Mouse (Mus musculus) hindlimb bud, embryonic 11.5 days (tissue): ENCODE measurements at regions not wholly inside any gene's neighbourhood (a gene's known extent, or its start where the extent isn't known, plus 50 kb on each side); places are given as distances from the start of the nearest gene placed in this dataset.

Source experiments
- DNase-seq: peaks from one replicate; pipeline ENCODE4 v3.0.0-alpha.2; 2012; ENCODE audit warnings: low read depth, low spot score; ENCODE audit errors: extremely low spot score

DNA sequence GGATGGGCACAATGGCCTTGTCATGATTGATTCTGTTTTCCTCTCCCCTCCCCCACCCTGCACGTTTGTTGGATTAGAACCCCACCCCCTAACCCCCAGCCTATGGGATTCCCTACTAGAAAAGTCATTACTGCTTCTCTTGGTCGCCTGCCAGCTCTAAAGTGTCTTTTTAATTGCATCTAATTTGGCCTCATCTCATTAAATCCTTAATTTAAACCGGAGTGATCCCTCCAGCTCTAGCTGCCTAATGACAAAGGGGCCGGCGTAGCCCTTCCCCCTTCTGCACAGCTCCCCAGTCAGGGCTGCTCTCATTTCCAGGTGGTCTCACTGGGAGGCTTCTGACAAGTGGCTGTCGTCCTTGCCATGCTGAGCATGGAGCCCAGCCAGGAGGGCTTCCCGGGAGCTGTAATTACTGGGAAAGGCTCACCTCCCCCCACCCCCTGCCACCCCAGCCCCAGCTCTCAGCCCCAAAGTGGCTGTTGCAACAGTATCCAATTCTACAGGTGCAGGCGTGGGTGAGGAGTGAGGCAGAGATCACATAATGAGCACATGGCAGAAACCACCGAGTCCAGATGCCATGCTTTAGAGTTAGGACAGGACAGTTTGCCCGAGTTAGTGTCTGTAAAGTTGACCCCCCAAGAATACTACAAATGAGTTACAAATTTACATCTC, 84.8 kb upstream of the Aldh1b1 start:
- DNase-seq = no peak

DNA sequence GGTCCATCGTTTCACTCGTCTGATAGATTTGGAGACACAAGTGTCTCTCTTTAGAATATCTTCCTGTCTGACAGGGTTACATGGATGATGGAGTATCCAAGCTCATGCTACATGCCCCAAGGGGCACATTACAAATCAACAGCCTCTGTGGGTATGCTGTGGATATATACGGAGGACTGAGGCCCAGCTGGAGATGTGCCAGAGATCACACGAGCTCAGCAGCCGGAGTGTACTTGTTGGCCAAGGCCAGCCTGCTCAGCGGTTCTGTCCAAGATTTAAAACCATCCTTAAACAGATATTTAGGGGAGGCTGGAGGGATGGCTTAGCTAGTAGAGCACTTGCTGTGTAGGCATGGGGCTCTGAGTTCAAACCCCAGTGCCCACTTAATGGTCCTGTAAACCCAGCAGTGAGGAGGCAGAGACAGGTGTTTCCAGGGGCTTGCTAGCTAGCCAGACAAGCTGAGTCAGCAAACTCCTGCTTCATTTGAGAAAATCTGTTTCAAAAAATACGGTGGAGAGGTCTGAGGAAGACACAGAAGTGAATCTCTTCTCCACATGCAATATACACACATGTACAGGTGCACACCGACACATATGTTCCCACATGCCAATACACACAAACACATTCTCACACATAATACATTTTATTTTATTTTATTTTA, 85.6 kb upstream of the Aldh1b1 start:
- DNase-seq = no peak

DNA sequence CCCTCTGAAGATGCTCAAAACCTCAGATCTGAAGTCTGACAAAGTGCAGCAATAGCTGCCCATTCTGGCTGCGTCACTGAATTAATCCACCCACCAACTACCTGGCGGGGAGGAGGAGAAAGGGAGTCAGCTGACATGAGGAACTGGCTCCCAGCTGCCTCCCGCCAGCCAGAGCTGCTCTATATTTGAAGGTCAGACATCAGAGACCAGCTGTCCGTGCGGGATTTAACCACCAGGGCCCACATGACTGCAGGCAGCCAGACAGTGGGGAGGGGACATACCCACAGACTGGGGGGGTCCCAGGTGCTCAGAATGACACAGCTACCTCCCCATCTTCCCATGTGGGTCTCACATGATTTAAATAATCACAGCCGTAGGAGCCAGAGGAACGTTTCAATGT, 94.8 kb upstream of the Aldh1b1 start:
- no peak for DNase-seq

DNA sequence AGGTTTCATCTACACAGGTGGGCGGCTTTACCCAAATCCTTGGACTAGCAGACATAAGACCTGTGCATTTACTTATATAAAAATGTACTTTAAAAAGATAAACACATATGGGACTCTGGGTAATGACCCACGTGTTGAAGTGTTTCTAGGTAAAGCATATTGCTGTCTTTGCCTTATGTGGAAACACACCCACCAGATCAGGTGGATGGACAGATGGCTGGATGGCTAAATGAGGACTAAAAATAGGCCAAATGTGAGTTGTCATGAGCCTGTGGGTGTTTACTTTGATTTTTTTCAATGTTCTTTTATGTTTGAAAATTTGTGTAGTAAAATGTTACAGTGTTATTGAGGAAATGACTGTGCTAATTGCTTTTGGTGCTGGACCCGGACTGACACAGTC, 99.2 kb upstream of the Aldh1b1 start:
- no peak for DNase-seq

DNA sequence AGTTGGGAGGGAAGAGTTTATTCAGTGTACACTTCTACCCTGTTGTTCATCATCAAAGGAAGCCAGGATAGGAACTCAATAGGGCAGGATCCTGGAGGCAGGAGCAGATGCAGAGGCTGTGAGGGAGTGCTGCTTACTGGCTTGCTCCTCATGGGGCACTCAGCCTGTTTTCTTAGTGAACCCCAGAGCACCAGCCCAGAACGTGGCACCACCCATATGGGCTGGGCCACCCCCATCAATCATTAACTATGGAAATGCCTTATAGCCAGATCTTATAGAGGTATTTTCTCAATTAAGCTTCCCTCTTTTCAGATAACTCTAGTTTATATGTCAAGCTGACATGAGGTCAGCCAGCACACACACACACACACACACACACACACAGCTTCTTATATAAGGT, 103.6 kb upstream of the Aldh1b1 start:
- no peak for DNase-seq

DNA sequence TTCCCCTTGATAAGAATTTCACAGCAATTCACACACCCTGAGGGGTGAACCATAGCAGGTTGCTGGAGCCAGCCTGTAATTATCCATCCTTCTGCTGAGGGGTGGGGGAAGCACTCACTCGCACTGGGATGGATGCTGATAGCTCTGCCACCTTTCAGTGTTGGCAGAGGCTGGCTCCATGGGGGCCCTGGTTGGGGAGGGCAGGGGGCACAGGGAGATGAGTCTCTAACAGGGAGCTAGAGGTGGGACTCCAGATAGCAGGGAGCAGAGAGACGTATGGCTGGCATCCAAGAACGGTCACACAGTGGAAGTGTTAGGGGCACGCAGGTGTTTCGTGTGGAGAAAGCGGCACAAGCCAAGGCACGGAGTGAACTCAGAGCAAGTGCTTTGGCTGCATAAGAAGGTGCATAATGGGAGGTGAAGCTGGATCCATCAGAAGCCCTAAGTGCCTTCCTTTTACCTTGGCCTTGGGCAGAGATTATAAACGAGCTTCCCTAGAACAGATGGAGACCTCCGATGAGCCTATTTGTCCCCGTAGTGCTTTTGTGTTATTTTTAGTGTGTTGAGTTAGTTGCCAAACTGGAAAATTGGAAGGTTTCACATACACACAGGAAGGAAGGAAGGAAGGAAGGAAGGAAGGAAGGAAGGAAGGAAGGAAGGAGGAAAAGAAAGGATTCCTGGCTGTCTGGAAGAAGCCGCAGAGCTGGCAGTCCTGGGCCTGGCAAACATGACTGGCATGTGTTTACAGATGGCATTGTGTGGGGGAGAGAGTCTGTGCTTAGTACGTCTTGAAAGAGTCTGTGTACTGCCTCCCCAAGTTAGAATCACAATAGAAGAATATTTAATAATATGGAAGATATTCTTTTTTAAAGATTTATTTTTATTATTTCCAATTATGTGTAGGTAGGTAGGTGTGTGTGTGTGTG, 108.6 kb upstream of the Aldh1b1 start:
- no peak for DNase-seq

DNA sequence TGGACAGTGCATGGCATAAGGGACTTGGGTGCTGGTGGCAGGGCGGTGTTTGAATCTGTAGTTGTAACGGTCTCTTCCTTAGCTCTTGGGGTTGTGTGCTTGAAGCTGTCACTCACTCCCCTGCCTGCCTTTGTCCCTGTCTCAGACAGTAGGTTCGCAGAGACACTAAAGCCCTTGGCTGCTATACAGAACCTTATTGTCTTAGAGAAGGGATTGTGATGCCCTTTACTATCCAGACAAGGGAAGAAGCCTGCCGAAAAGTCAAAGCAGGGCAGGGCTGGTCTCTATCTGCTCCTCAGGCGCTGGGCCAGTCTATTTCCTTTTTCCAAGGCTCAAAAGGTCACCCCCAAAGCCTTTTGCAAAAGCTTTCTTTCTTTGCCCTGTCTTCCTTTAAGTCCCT, 109.2 kb upstream of the Aldh1b1 start:
- DNase-seq = no peak

DNA sequence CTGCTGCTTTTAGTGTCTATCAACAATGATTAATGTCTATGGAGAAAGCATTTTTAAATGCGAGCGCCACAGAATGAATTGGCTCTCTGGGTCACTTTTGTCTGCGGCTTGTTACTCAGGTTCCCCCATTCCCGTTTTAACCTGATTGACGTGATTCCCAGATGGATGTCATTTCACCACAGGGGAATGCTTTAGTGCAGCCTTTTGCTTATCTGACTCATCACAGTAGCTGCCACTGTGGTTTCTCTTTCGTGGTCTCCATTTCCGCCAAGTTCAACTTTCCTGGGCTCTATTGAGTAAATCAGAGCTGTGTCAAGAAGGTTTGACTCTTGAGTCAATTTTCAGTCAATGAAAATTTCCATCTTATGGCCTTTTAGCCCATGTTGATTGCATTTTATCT, 110.6 kb upstream of the Aldh1b1 start:
- no peak for DNase-seq

DNA sequence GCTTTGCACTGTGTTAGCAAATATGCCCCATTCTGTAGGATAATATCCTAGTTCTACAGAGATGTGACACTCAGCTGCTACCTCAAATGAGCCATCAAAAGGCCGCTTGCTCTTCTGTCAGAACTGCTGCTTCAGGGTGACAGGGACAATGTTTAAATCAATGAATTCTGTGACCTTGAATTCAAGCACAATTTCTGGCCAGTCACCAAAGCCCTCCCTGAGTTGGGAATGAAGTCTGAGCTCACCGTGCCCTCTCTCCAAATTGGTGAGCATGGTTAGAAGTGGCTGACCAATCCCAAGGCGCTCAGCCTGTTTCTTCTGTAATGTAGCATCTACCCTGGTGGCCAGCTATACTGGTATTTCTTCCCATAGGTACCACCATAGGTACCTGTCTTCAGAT, 113.8 kb upstream of the Aldh1b1 start:
- no peak for DNase-seq

DNA sequence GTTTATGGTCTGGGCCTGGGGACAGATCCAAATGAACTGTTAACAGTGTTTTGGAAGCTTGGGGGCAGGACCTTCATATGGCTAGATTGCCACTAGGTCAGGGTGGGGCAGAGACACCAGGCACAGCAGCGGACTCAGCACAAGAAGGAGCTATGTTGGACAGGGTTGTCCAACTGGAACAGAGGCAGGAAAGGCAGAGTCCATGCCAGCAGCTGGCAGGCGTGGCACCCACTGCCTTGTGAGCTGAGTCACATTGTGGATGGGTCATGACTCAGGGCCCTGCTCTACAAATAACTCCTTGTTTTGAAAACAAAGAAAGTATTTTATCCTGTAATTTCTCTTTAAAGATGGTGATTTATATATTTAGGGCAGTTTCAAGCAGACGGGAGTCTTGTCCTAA, 115.6 kb upstream of the Aldh1b1 start:
- no peak for DNase-seq

DNA sequence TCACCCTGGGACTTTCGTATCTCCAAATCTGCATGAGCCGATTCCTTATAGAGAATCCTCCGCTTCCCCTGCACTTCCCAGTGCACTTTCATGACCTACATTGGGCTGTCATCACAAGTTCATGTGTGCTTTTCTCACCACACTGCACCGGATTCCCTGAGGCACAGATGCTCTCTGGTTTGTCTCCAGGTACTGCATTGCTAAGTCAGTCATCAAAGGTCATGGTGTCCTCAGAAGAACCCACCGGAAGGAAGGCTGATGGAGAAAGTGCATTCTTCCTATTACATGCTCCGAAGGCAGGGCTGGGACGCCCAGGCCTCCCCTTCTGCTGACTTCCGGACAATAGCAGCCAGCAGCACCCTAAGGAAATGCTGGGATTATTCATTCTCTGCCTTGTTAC, 116.1 kb upstream of the Aldh1b1 start:
- DNase-seq = no peak

DNA sequence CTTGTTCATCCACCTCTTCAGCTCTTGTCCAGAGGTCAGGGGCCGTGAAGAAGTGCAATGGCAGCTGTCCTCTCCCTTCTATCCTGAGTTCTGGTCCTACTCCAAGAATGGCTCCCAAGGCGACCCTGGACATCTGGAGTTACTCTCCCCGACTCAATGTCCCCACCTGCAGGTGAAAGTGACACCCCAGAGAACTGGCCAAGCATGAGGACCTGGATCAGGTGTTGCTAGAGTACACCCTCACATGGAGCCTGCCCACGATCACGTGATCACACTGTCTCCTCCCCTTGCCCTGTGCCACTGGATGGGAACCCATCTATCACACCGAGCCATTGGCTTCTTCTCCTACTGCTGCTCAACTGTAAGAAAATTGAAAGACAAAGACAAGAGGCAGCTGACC, 122.7 kb upstream of the Aldh1b1 start:
- no peak for DNase-seq

DNA sequence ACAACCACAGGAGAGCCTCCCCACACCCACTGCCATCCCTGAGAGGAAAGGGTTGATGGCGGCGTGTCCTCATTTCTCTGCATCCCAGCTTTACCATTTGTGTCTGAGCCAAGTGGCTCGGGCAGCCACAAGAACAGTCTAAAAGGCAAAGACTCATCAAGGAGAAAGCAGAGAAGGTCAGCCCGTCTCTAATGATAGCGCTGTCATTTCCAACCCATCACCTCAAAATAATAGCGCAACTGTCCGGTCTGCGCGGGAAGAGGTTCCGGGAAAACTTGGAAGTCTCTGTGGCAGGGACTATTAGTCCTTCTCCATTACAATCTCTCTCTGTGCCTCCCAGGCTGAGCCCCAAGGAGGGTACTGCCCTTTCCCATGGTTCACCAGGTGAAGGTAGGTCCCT, 124.5 kb upstream of the Aldh1b1 start:
- no peak for DNase-seq

DNA sequence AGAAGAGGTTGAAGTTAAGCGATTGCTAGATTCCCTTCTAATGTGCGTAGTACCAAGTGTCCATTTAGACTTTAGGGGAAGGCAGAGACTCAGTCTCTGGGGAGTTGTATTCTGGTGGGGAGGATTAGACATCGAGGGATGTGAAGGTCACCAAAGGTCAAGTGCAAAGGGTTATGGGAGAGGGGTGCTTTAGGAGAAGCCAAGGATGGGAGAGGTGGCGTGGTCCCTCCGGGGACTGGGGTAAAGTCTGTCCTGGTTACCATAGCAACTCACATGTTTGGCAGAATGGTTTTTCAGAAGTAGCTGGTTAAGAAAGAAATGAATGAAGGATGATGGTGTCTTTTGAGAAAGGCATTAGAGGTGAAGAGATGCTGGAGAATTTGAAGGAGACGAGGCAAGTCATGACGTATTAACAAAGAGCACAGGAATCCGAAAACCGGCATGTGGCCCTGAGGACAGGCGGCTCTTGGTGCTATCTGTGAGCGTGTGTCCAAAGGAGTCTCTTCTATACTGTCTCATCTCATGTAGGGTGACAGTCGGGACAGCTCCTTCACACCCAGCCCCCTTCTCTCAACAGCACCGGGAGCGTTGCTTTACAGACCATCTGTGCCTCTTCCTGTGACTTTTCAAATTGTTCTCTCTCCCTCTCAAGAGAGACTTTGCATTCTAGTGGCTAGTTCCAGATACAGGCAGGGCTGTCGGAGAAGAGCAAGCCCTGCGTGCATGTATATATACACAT, 125.6 kb upstream of the Aldh1b1 start:
- DNase-seq = no peak

DNA sequence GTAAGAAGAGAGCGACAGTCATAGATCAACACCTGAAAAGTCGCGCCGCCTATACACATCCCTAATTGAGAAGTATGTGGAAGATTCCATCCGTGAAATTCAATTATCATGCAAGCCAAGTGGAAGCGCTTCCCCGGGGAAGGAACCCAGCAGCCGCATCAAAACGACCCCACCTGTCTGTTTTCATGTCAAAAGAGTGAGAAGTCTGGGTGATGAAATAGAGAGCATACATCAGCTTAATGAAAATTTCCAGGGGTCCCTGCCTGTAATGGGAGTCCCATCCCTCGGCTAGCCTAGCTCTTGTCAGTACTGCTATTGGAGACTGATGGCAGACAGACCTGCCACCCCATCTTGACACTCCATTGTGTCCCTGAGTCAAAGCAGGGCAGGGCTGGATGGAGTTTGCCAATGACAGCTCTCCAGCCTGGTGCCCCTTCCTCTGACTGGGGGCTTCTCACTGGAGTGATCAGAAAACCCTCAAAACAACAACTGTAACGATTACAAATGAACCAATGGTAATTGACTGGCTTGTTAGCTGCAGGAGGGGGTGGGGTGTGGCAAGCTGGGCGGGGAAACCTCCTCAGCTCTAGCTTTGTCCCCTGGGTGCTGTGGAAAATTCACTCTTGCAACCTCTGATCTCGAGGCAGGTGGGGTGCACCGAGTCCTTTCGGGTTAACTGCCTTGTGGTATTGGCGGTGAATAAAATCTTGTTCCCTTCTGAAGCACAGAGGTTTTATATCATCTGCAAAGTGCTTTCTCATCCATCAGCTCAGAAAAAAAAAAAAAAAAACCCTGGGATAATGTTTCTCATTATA, 126.4 kb upstream of the Aldh1b1 start:
- no peak for DNase-seq

DNA sequence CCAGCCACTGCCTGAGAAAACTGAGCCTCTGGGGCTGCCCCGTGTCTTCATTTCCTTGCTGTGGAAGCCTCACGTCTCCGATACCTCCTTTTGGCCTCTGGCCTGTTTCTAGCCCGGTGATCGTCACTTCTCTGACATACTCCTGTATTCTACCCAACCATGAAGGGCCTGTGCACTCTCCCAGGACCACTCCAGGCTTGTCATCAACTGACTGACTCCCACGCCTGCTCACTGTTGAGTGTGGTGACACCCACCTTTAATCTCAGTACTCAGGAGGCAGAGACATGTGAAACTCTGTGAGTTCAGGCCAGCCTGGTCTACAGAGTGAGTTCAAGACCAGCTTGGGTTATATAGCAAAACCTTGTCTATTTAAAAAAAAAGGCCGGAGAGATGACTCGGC, 132.1 kb upstream of the Shb start:
- DNase-seq = no peak

DNA sequence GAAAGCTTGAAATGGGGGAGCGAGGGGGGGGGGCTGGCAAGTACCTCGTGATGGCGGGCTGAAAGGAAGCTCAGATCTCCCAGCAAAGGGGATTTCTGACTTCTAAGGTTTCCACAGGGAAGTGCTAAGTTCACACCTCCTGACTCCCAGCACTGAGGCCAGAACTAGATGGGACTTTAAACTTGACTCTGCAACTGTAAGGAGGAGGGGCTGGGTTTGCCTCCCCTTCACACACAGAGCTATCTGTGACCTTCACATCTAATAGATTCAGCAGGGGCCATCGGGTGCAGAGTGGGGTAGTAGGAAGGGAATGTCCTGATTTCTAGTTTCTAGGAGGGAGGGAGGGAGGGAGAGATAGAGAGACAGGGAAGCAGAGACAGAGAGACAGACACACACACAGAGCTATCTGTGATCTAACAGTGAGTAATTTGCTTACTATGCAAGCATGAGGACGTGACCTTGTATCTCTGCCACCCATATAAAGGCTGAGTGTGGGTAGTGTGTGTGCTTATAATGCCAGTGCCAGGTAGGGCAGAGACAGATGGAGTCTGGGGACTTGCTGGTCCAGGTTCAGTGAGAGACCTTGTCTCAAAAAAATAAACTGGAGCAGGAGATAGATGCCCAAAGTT, 125.2 kb upstream of the Shb start:
- no peak for DNase-seq

DNA sequence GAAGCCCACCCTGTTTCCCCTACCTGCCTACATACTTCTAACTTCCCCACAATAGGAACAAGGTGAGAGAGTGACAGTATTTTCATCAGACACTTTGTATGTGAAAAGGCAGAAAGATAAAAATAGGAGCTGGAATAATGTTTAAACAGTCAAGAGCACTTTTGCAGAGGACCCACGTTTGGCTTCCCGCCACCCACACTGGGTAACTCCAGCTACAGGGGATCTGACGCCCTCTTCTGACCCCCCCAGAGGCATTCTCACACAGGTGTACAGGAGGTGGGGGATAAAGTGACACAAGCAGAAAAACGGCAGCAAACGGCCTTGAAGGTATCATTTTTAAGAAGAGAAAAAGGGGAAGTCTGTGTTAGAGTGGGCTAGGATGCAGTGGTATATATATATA, 123.5 kb upstream of the Shb start:
- no peak for DNase-seq

DNA sequence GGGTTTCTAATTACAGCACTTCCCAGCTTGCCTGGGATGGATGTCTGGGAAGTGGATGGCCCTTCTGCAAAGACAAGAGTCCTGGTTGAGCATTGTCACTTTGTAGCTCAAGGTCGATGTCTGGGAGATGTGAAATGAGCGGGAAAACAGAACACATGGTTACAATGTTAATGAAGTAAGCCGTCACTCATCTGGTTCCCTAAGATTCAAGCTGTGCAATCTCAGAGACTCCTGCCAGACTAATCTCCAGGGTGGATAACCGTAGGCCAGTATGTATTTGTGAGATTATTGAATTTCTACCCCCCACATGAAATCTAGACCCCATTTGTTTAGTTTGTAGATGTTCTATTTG, 122.5 kb upstream of the Shb start:
- no peak for DNase-seq
